Mouse (Mus musculus): ENCODE results near the gene Ifih1.
A peak's percentile ranks its signal among the peaks of the same experiment; 100 is the strongest.

Ifih1 gene

GRCm38 (mm10) chr2:62646014-62646645, at the start of gene Ifih1:
TSS of gene Ifih1 (minus strand) at chr2:62646255.
- no peak for DNase-seq (ENCODE audit: low spot score in 2 of 2)

GRCm38 (mm10) chr2:62685934-62686333, 39.9 kb upstream of the Ifih1 start:
- DNase-seq (ENCODE audit: low spot score in 2 of 2) = no peak

DNA sequence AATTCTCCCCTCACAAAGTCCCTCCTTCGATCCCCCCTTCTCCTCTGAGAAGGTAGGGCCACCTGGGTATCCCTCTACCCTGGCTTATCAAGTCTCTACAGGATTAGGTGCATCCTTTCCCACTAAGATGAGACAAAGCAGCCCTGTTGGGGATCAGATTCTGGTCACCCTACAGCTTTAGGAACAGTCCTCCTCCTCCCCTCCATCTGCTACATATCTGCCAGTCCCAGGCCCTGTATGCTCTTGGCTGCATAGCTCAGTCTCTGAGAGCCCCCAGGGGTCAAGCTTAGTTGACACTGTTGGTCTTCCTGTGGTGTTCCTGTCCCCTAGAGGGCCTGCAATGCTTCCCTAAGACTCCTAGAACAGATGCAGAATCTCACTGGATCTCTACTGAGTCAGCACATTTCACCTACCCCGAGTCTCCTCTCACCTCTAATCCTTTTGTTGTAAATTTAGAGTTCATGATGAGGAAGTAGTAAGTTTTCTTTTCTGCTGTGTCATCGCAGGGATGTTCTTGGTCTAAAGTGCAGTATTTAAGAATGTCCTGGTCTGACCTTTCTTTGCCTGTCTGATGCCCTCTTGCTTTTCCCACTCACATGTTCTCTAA, 39.0 kb upstream of the Ifih1 start:
- DNase-seq (ENCODE audit: low spot score in 2 of 2) = no peak

DNA sequence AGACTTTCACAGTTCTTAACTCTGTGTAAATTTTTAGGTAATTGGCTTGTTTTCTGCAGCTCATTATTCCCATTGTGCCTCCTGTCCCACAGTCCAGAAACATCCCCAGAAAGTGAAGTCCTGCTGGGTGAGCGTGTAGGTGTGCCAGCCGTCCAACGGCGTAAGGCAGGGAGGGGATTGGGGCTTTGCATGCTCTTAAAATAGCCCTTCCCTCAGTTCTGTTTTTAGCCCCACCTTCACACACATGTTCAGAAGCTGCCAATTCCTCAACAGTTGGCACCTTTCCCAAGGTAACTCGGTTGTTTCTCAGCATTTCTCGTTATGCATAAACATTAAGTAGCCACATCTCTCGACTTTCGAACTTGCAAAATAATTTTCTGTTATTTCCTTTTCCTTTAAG, 35.6 kb upstream of the Ifih1 start:
- no peak for DNase-seq (ENCODE audit: low spot score in 2 of 2)

GRCm38 (mm10) chr2:62672788-62673187, 26.7 kb upstream of the Ifih1 start:
- no peak for DNase-seq (ENCODE audit: low spot score in 2 of 2)

- no peak for DNase-seq (ENCODE audit: low spot score in 2 of 2)
Observed at GRCm38 (mm10) chr2:62670767-62671166, 24.7 kb upstream of the Ifih1 start.

- DNase-seq (ENCODE audit: low spot score in 2 of 2) = no peak
Observed at GRCm38 (mm10) chr2:62670301-62670700, 24.2 kb upstream of the Ifih1 start.

GRCm38 (mm10) chr2:62669848-62670247, 23.8 kb upstream of the Ifih1 start:
- DNase-seq (ENCODE audit: low spot score in 2 of 2) = no peak

DNA sequence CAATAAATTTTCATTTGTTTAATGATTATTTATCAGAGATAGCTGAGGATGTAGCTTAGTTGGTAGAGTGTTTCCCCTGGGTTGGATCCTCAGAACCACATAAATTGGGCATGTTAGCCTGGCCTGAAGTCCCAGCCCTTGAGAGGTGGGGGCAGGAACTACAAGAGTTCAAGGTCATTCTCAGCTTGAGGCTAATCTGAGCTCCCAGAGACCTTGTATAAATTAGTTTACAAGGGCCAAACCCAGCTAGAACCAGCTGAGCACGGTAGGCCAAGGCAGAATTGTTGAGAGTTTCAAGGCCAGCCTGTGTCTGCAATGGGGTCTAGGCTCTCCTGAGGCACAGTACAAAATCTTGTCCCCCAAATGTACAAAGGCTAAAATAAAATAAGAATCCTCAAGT, 19.5 kb upstream of the Ifih1 start:
- DNase-seq (ENCODE audit: low spot score in 2 of 2) = no peak

- no peak for DNase-seq (ENCODE audit: low spot score in 2 of 2)
Observed at GRCm38 (mm10) chr2:62664839-62665238, 18.8 kb upstream of the Ifih1 start.

- peak; percentile 52 to 76 for DNase-seq (ENCODE audit: low spot score in 2 of 2)
Observed at GRCm38 (mm10) chr2:62664135-62664670, 18.1 kb upstream of the Ifih1 start, which contains the start of gene Gca. TSS of gene Gca (plus strand) at chr2:62664285.

- no peak for DNase-seq (ENCODE audit: low spot score in 2 of 2)
Observed at GRCm38 (mm10) chr2:62662560-62662959, 16.5 kb upstream of the Ifih1 start.

DNA sequence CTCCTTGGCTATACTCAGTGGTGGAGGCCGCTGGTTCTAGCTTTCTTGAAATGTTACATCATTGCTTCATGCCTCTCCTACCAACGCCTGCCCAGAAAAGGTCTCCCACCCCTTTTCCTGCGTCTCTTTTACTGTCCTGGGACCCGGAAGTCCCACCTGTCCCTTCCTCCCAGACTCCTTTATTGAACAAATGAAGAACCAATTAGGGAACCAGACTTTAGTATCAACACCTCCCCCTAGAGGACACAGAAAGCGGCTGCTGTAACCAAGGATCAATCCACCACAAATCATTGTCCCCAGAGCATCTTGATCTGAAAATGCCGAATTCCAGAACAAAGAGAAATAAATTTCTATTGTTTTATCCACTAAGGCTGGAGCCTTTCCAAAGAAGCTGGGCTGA, 14.5 kb upstream of the Ifih1 start:
- no peak for DNase-seq (ENCODE audit: low spot score in 2 of 2)

DNA sequence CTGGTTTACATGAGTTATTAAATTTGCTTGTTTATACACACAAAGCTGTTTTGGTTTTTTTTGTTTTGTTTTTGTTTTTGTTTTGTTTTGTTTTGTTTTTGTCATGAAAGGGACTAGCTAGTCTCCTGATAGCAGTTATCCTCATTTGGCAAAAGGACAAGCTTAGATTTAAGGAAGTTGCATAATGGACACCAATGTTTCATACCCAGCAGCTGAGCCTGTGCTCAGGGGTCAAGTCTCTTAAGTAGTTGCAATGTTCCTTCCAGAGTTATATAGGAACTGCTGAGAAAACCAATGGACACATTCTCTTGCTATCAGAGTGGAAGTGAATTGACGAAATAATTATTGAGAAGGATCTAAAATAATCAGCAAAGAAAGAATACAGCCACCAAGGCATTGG, 10.0 kb upstream of the Ifih1 start:
- DNase-seq (ENCODE audit: low spot score in 2 of 2) = no peak

DNA sequence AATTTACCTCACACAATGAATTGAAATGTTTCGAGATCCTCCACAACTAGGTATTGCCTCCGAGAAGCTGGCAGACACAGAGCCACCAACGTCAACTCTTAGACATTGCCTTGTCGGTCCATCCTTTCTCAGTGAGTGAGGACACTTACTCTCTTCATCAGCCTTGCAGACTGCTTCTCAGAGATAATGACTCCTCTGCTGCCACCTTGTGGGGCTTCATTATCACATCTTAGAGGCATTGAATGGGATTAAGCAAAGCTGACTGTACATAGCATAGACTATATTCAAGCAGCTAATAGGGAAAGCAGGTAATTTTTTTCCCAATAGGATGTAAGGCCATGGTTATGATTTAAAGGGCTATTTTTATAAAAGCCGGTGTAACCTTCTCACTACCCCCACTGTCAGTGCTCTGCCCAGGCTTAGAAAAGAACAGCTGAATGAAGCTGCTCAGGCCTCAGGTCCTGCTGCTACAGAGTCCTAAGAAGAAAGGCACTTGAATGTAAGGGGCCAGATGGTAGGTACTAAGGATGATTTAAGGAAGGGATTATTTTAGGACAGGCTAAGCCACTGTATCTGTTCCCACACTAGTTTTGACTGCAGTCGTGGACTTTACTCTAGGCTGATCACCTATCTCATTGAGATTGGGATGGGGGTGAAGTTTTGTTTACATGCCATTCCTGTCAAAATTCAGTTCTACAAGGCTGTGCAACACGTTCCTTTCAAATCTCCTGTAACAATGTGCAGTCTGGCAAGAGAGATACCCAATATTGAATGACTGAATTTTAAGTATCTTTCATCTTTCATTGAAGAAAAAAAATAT, 8.7 kb upstream of the Ifih1 start:
- peak in 1 of 2 experiments; percentile 64 for DNase-seq (ENCODE audit: low spot score in 2 of 2)

DNA sequence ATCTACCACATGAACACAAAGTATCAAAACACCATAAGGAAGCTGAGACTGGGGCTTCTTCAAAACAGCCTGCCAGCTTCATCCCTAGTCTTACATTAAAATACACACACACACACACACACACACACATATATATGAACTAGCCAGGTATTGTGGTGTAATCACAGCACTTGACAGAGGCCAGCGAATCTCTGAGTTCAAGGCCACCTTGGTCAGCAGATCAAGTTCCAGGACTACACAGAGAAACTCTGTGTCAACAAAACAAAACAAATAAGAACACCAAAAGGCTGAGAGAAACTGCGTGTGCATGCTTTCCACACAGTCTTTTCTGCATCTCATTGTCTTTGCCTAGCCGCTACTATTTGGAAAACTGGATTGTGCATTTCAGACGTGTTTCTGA, 6.4 kb upstream of the Ifih1 start:
- no peak for DNase-seq (ENCODE audit: low spot score in 2 of 2)

- no peak for DNase-seq (ENCODE audit: low spot score in 2 of 2)
Observed at GRCm38 (mm10) chr2:62651890-62652289, 5.8 kb upstream of the Ifih1 start.

DNA sequence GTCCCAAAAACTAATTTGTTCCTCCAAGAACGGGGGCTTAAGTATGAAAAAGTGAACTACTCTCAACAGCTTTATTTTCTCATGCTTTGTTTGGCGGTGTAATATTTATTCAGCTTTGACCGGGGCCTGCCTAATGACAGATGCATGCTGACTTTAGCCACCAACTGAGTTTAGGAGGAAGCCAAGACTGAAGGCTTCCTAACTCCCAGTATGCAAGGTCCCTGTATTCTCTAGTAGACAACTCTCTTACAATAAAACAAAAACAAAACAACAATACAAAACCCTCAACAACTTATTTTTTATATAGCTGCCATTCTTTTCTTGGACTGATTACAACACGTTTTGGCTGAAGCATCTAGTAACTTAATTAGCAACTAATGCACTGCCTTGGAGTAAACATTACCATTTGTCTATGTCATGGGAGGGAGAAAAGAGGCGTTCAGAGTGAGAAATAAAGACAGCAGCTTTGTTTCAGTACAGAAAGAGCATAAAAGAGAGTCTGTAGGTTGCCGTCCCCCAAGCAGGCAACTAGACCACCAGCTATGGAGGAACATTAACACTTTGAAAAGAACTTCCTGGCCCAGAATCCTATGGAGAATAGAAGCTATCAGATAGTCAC, 725 bp upstream of the Ifih1 start:
- DNase-seq (ENCODE audit: low spot score in 2 of 2) = no peak

DNA sequence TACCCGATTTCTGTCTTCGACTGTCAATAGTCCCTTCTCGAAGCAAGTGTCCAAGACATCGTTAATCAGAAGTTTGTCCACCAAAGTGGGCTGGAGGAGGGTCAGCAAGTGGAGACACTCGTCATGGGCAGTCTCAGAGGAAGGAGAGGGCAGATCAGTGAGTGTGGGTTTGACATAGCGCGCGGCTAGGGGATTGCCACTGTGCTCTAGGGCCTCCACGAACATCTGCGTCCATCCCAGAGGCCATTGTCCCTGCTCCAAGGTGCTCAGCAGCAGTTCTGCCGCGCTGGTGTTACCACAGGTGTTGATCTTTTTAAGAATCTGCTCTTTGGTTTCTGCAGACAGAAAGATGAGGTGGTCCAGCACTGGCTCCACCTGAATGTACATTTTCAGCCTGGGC, 580 bp downstream of the Ifih1 start:
- no peak for DNase-seq (ENCODE audit: low spot score in 2 of 2)

DNA sequence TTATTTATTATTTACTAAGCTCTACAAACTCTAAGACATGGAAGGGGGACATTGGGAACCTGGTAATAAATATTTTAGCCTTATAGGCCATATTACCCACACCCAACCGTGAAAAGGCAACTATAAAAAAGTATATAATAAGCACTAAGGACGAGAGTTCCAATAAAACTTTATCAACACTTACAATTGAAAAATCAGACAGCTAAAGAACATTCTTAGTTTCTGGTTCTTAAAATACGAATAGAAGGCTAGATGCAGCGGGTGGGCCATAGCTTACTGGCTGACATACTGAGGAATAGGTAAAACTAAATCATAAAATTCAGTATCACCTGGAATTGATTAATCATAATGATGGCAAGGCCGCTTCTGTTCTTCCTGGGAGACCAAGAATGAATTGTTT, 1.2 kb downstream of the Ifih1 start:
- no peak for DNase-seq (ENCODE audit: low spot score in 2 of 2)

DNA sequence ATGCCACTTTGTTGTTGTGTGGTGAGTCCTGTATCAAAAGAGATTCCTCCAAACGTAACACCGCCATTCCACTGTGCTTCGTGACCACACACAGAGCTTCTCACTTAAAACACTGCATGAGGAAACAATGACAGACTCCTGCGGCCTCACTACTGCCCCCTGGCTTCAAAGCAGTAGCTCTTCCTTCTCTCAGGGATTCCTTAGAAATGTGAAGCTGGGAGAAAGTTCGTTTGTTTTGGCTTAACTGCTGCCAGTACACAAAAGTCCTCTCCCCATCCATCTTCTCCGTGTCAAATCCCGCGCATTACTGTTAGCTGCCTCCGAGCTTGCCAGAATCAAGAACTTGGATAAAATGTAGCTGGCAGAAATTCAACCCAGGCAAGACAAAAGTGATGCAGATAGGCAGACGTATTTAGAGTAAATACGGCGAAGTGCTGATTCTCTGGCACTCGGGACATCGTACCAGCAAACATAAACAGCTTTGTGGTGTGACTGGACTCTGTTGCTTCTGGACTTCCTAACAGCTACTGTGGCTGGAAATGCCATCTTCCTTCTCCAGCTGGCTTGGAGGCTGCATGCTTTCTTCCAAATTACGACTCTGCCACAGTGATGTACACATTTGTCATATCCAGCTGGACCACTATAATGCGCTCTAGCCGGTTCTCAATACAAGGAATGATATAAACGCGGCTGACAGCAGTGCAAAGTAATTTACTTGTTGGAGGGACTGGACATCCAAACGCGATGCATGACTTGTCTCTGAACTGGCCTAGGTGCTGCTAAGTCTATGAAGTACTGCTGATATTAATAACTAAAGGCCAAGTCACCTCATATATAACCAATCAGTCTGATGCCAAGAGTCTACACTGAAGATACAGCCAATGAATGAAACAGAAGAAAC, 2.4 kb downstream of the Ifih1 start:
- no peak for DNase-seq (ENCODE audit: low spot score in 2 of 2)
